Mouse (Mus musculus): Measurements from ENCODE around the gene Rgl1. TPM values are rescaled to one million over a fixed set of nuclear protein-coding genes. Genes with fewer than 3 reads are reported as not detected.

Rgl1 gene
- 10 to 100 TPM; 51.7 to 51.8 TPM for total RNA-seq (2021)
- long read RNA-seq, experiment 1, full-length matches to known transcripts: 27 of 45 reads
- long read RNA-seq, experiment 1, partial matches to known transcripts: 9 of 45 reads
- long read RNA-seq, experiment 1, other reads (novel, unspliced or antisense): 9 of 45 reads
- long read RNA-seq, experiment 2, full-length matches to known transcripts: 32 of 51 reads
- long read RNA-seq, experiment 2, partial matches to known transcripts: 8 of 51 reads
- long read RNA-seq, experiment 2, other reads (novel, unspliced or antisense): 11 of 51 reads

DNA sequence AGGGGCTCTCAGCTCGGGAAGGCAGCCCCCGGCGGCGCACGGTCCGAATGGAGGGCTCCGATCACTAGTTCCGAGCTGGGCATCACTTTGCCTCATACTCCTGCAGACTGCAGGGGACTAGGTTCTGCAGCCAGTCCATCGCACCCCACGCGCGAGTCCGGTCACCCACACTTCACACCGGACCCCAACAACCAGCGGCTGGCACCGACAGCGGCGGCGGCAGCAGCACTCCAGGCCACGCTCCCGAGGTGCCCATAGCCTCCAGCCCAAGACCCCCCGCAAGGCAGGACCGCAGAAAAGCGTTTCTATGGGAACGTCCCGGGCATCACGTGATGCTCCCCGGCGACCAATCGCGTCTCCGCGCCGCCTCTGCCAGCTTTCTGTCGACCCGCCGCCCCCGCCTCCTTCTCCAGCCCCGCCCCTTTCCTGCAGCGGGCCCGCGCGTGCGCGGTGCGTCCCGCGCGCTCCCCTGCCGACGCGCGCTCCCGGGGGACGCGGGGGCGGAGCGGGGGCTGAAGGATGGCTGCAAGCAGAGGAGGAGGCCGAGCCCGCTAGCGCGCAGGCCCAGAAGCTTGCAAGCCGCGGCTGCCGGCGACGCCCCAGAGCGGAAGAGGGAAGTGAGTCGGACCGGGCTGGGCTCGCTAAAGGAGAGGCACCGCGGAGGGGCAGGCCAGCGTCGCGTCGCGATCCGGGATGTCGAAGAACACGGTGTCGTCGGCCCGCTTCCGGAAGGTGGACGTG, at the start of gene Rgl1, which contains the start of gene Arpc5:
Gene Rgl1 (minus strand): TSS at position 320 of the 741 bp plus-strand sequence.
Gene Arpc5 (plus strand): TSS at position 511 of the 741 bp plus-strand sequence.
- intact Hi-C loops (cut with DNase I): loop anchor here (2.0 to 5.0 kb wide), 2 partner anchors 137 to 244 kb away; partner anchors contain the start of gene Smg7
- DNase-seq: peak; percentile 99

GRCm38 (mm10) chr1:152815265-152815701, 49.1 kb upstream of the Rgl1 start:
- intact Hi-C loops (cut with DNase I): no loop called here
- peak; percentile 17 to 46 for DNase-seq

DNA sequence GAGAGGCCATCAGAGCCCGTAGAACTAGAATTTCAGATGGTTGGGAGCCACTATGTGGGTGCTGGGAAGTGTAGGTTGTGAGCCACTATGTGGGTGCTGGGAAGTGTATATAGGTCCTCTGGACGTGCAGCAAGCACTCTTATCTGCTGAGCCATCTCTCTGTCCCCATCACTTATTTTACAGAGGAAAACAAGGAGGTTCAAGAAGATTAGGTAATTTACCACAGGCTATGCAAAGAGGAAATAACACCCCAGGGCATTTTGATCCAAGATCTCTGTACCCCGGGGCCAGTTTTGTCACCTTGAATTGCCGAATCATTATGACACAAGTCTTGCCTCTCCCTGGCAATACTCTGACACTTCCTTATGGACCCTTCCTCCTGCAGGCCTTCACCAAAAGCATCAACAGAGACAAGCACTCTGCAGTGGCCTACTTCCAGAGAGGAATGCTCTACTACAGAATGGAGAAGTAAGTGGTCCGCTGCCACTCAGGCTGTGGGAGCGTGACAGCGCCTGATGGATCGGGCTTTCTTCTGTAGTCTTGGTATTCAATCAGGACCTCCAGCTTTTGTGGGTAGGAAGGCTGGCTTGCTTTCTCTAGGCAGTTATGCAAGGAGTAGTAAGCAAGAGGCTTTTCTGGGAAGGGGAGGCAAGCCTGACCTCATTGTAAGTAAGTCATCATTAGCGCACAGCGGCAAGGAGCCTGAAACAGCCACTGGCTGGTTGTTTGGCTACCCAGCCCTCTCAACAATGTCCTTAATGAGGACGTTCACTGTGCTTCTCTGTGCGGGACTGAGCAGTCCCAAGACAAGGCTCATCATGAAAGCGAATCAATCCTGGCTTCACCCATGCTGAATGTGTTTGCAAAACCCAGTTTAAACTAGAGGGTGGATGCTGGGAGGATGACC, 44.6 kb upstream of the Rgl1 start:
- no peak for DNase-seq
- intact Hi-C loops (cut with DNase I): no loop called here

- intact Hi-C loops (cut with DNase I): no loop called here
- DNase-seq: peak; percentile 35 to 48
These were observed 43.5 kb upstream of the Rgl1 start for GRCm38 (mm10) chr1:152809541-152810252.

DNA sequence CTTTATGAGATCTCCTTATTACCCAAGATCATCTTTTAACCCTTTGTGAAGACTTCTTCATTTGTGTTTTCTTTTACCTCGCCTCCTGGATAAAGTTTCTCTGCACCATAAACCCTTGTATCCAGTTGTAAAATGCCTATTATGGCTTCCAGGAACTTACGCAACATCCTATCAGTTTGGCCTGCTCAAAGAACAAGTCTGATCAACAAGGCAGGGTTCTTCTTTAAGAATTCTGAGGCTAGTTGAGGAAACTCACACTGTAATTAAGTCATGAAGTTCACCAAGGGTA, 42.2 kb upstream of the Rgl1 start:
- DNase-seq: no peak
- intact Hi-C loops (cut with DNase I): no loop called here

DNA sequence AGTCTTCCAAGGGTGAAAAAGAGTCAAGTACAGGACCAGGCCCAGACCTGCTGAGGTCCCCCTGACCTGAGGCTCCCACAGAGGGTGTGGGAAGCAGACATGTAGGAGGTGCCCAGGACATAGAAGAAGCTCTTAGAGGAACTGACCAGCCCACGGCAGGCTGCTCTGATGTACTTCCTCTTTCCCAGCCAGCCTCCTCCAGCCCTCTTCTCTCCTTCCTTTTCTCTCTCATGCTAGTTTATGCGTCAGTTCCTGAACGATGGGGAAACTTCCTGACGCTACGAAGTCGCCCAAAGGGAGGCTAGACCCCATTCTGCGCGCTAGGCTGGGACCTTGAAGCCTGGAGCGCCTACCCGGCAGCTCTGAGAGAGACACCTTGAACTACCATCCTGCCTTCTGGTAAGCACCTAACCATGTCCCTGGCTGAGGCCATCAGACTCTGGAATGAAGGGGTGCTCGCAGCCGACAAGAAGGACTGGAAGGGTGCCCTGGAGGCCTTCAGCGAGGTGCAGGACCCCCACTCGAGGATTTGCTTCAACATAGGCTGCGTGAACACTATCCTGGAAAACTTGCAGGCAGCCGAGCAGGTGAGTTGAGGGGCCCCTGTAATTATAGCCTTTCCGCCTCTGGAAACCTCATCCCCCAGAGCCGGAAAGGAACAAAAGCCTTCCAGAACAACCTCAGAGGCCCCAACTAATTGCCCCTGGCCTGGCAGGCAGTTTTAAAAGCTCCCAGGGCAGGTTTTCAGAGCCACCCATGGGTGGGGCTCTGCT, 41.7 kb upstream of the Rgl1 start:
- DNase-seq: peak in 1 of 2 experiments; percentile 18
- intact Hi-C loops (cut with DNase I): no loop called here

DNA sequence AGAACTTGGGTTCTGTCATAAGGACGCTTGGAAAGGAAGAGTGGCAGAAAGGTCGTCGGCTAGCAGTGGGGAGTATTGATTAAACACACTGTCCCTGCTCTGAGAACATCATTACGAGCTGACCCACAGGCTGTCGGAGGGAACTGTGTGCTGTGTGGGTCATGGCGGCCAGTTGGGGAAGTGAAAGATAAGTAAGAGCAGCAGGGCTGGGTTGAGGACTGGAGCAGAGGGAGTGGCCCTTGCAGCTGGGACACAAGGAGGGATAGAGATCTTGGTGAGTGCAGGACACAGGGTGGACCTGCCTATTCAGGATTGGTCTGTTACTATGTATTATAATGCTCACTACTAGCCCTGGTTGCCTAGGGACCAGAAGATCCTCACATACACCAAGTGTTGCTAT, 38.8 kb upstream of the Rgl1 start:
- no peak for DNase-seq
- intact Hi-C loops (cut with DNase I): no loop called here

GRCm38 (mm10) chr1:152800633-152801176, 34.6 kb upstream of the Rgl1 start:
- intact Hi-C loops (cut with DNase I): no loop called here
- no peak for DNase-seq

- intact Hi-C loops (cut with DNase I): loop anchor here (5.0 kb wide), 1 partner anchor 597 kb away; no protein-coding TSS in a partner anchor
- DNase-seq: peak in 1 of 2 experiments; percentile 26
These were observed 33.7 kb upstream of the Rgl1 start, which contains the start of gene Ncf2 for GRCm38 (mm10) chr1:152799897-152800296. Ncf2 (plus strand) TSS chr1:152800194.

GRCm38 (mm10) chr1:152798125-152798524, 32.0 kb upstream of the Rgl1 start:
- no peak for DNase-seq
- intact Hi-C loops (cut with DNase I): loop anchor here (5.0 kb wide), 1 partner anchor 599 kb away; no protein-coding TSS in a partner anchor

DNA sequence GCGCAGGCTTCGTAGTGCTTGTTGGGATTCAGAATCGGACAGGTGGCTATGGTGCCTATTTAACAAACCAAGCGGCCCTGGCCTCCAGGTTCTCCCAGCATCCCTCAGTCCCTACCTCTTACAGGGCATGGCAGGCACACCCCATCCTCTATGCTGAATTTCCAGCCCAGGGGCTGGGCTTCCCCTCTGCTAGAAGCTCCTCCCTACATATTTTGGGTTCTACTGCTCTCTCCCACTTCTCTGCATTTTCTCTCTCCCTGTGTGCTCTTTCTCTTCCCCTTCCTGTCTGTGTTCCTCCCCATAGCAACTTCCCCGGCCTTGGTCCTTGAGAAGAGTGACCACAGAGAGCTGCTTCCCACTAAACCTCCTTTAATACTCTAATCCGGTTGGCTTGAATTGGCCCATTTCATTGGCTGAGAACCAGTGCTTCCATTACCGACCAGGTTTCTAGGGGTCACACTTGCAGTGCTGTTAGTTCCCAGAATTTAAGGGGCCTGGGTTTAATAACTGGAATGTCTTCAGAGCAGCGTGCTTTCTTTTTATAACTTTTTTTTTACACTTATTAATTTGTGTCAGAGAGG, 30.6 kb upstream of the Rgl1 start:
- DNase-seq: no peak
- intact Hi-C loops (cut with DNase I): loop anchor here (5.0 kb wide), 1 partner anchor 601 kb away; no protein-coding TSS in a partner anchor

GRCm38 (mm10) chr1:152795688-152796255, 29.6 kb upstream of the Rgl1 start:
- intact Hi-C loops (cut with DNase I): loop anchor here (5.0 kb wide), 1 partner anchor 602 kb away; no protein-coding TSS in a partner anchor
- DNase-seq: no peak

DNA sequence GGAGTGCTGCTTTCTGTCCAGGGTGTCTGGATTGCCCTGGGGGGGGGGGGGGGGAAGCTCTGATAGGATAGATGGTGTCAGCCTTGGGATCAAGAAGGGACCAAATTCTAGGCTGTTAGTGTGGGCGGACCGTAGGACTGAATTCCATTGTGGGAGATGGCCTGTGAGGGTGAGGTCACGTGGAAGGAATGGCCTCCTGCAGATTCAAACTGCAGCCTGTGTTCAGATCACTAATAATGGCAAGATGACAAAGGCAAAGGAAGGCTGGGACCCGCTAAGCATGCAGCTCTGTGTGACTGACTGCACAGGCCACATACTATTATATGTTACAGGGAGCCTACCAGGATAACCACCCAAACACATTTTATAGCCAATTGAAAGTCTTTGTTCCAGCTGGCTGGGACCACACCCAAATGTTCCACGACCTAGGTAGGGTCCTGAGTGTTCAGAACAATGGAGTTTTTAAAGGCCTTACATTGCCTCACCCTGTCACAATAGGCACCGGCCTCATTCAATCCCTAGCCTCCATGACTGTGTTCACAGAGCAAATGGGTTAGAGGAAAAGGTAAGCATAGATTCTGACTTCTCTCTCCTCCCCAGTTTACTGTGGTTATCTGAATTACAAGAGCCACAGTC, 27.5 kb upstream of the Rgl1 start:
- DNase-seq: no peak
- intact Hi-C loops (cut with DNase I): no loop called here

GRCm38 (mm10) chr1:152792736-152793494, 26.8 kb upstream of the Rgl1 start:
- intact Hi-C loops (cut with DNase I): no loop called here
- no peak for DNase-seq

- intact Hi-C loops (cut with DNase I): loop anchor here (2.0 kb wide), 1 partner anchor 112 kb away; the partner anchor contains the start of gene Smg7
These were observed 25.1 kb upstream of the Rgl1 start for GRCm38 (mm10) chr1:152791269-152791668.

GRCm38 (mm10) chr1:152790821-152791220, 24.7 kb upstream of the Rgl1 start:
- DNase-seq: no peak
- intact Hi-C loops (cut with DNase I): loop anchor here (2.0 kb wide), 1 partner anchor 112 kb away; the partner anchor contains the start of gene Smg7

More at GRCm38 (mm10) chr1:152791269-152791668, 25.1 kb upstream of the Rgl1 start:
- no peak for DNase-seq

- intact Hi-C loops (cut with DNase I): loop anchor here (2.0 kb wide), 1 partner anchor 113 kb away; the partner anchor contains the start of gene Smg7
- peak; percentile 26 to 58 for DNase-seq
These were observed 24.1 kb upstream of the Rgl1 start for GRCm38 (mm10) chr1:152790254-152790653.
